Mouse (Mus musculus) brown adipose tissue, adult 24 weeks (tissue): ENCODE measurements around the gene Retreg1. TPM values are rescaled to one million over a fixed set of nuclear protein-coding genes. Genes with fewer than 3 reads are reported as not detected.
A peak's percentile ranks its signal among the peaks of the same experiment; 100 is the strongest.

ENCODE experiments used
- H3K27ac ChIP-seq: fragments of 200-500 bp; replicated peaks from 2 replicates; pipeline ENCODE4 v1.5.1; 2012; ENCODE audit warnings: low read depth, mild to moderate bottlenecking, low read length
- H3K4me1 ChIP-seq: fragments of 200-500 bp; 2 replicates; pipeline ENCODE4 v1.6.1; 2012; ENCODE audit warnings: low read length, mixed read lengths; ENCODE audit not compliant: control insufficient read depth, insufficient read depth, insufficient read length
- H3K4me3 ChIP-seq: fragments of 200-500 bp; 2 replicates; pipeline ENCODE4 v1.5.1; 2012; ENCODE audit warnings: low read depth, mild to moderate bottlenecking, low read length, moderate library complexity; ENCODE audit not compliant: insufficient read depth
- polyA plus RNA-seq: library from polyadenylated mRNA; stranded (reverse); fragments of >200 nt; gene quantifications from 2 replicates; pipeline ENCODE4 v1.2.4, GENCODE M21; 2012; ENCODE audit not compliant: missing spikeins, insufficient read depth, insufficient read length

The Retreg1 gene
- polyA plus RNA-seq, 1 experiment, result 17.8 TPM

- peaks cover 17% of the 10 kb centered on the region for H3K4me1 ChIP-seq
- no peak overlapping the region for H3K27ac ChIP-seq
Measured at GRCm38 (mm10) chr15:25930657-25931056, 87.7 kb downstream of the Retreg1 start.

GRCm38 (mm10) chr15:25932497-25932896 is 89.5 kb downstream of the Retreg1 start:
- Histone ChIP-seq H3K4me3 (no peak overlapping the region), H3K27ac (no peak overlapping the region), H3K4me1 (peaks cover 17% of the 10 kb centered on the region)

More at GRCm38 (mm10) chr15:25930657-25931056, 87.7 kb downstream of the Retreg1 start:
- H3K4me3 ChIP-seq, result no peak overlapping the region

- H3K4me3 ChIP-seq, result peak overlapping the region; percentile 16
Measured at GRCm38 (mm10) chr15:25932937-25933684, 90.1 kb downstream of the Retreg1 start.

GRCm38 (mm10) chr15:25933685-25934108 is 90.7 kb downstream of the Retreg1 start:
- H3K27ac ChIP-seq, result no peak overlapping the region
- peaks cover 15% of the 10 kb centered on the region for H3K4me1 ChIP-seq
- H3K4me3 ChIP-seq, result peak overlapping the region; percentile 16; the same call in 1 of the 2 replicates

More at GRCm38 (mm10) chr15:25932937-25933684, 90.1 kb downstream of the Retreg1 start:
- H3K27ac ChIP-seq, result no peak overlapping the region; the same call in 1 of the 2 replicates
- peaks cover 17% of the 10 kb centered on the region for H3K4me1 ChIP-seq

- Histone ChIP-seq H3K27ac (no peak overlapping the region), H3K4me3 (no peak overlapping the region)
Measured at GRCm38 (mm10) chr15:25934411-25934810, 91.4 kb downstream of the Retreg1 start.

GRCm38 (mm10) chr15:25938496-25938895 is 95.5 kb downstream of the Retreg1 start:
- H3K4me3 ChIP-seq, result no peak overlapping the region
- 0 out of 2 replicates have a peak, but pooled peaks cover 2% of the 10 kb centered on the region for H3K4me1 ChIP-seq
- H3K27ac ChIP-seq, result no peak overlapping the region

More at GRCm38 (mm10) chr15:25934411-25934810, 91.4 kb downstream of the Retreg1 start:
- H3K4me1 ChIP-seq, result peaks cover 14% of the 10 kb centered on the region

GRCm38 (mm10) chr15:25940397-25941377 is 97.7 kb downstream of the Retreg1 start:
- Histone ChIP-seq H3K4me1 (no peaks in the 10 kb centered on the region), H3K27ac (no peak overlapping the region), H3K4me3 (peak overlapping the region; percentile 43)

GRCm38 (mm10) chr15:25941514-25941913 is 98.5 kb downstream of the Retreg1 start:
- Histone ChIP-seq H3K27ac (no peak overlapping the region), H3K4me1 (no peaks in the 10 kb centered on the region), H3K4me3 (no peak overlapping the region)

GRCm38 (mm10) chr15:25942415-25942814 is 99.4 kb downstream of the Retreg1 start:
- Histone ChIP-seq H3K27ac (no peak overlapping the region), H3K4me3 (no peak overlapping the region), H3K4me1 (no peaks in the 10 kb centered on the region)

- Histone ChIP-seq H3K4me1 (no peaks in the 10 kb centered on the region), H3K27ac (no peak overlapping the region), H3K4me3 (no peak overlapping the region)
Measured at GRCm38 (mm10) chr15:25943386-25944137, 100.6 kb downstream of the Retreg1 start.

- no peak overlapping the region for H3K27ac ChIP-seq
Measured at GRCm38 (mm10) chr15:25945224-25945623, 102.2 kb downstream of the Retreg1 start.

GRCm38 (mm10) chr15:25946482-25946881 is 103.5 kb downstream of the Retreg1 start:
- H3K4me3 ChIP-seq, result no peak overlapping the region
- H3K27ac ChIP-seq, result no peak overlapping the region

More at GRCm38 (mm10) chr15:25945224-25945623, 102.2 kb downstream of the Retreg1 start:
- no peak overlapping the region for H3K4me3 ChIP-seq
- H3K4me1 ChIP-seq, result no peaks in the 10 kb centered on the region; the same call in 1 of the 2 replicates

GRCm38 (mm10) chr15:25947383-25947782 is 104.4 kb downstream of the Retreg1 start:
- H3K4me1 ChIP-seq, result no peaks in the 10 kb centered on the region; the same call in 1 of the 2 replicates
- H3K27ac ChIP-seq, result no peak overlapping the region
- no peak overlapping the region for H3K4me3 ChIP-seq

More at GRCm38 (mm10) chr15:25946482-25946881, 103.5 kb downstream of the Retreg1 start:
- no peaks in the 10 kb centered on the region; the same call in 1 of the 2 replicates for H3K4me1 ChIP-seq
